Mouse (Mus musculus) cerebellum, adult 11 months (tissue): Measurements from ENCODE around the gene Anxa3.

Experiments used
- DNase-seq: peaks from one replicate; pipeline ENCODE4 v3.0.0; 2022

The Anxa3 gene

DNA sequence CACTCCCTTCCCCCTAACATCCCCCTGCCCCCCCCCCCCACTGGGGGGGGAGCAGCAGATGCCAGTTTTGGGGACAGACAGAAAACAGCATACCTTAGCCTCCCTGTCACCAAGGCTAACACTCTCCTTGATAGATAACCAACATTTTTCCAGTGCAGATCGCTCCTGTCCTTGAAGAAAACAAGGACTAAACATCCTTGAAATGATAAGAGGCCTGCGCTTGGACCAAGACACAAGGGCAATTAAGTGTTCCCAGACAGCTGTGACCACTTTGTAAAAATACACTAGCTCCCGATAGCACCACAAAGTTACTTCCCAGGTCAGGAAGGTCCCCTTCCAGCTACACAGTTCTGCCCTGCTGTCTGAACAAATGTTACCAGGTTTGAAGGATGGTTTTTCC, 55.2 kb downstream of the Anxa3 start:
- no peak for DNase-seq

DNA sequence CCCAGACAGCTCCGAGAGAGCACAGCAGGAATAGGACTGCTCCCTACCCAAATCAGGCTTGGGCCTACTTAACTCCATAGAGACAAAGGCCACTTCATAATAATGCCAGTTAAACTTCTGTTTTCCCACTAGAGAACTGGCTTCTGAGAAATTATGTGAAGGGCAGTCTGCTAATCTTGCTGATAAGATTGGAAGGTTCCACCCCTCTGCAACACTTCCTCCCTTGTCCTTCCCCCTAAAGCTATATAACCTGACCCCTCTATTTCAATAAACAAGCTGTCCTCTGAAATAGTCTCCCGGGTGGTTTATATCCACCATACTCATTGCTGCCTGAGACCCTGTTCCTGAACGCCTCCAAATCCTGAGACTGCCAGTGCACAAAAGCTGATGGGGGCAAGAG, 56.1 kb downstream of the Anxa3 start:
- DNase-seq: no peak

DNA sequence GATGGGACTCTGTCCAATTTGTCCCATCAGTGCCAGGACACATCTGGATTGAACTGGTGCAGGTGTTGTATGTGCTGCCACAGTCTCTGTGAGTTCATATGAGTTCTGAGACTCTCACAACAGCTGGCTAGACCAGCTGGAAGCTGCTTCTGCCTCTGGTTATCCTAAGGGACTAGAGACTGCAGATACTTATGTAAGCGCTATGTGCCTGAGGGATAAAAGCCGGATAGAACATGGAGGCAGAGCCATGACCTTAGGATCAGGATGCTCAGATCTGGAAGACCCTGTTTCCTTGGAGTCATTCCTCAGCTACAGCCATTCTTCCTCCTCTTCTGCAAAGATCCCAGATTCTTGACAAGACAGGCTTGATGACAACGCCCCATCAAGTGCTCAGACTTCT, 60.3 kb downstream of the Anxa3 start:
- no peak for DNase-seq

DNA sequence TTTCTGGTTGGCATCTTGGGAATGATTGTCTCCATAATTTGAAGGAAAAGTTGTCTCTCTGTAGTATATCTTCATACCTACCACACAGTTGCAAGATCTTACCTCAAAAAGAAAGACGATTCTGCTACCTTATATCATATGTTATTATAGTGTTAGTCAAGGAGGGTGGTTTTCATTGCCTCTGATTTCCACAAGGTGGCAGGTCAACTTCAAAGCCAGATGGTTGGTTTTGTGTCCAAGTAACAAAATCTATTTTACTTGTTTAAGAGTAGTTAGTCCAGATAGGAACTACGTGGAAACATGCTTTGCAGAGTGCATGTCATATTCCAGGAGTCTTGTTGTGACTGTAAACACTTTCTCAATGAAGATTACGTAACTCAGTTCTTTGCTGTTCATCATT, 61.2 kb downstream of the Anxa3 start:
- no peak for DNase-seq

DNA sequence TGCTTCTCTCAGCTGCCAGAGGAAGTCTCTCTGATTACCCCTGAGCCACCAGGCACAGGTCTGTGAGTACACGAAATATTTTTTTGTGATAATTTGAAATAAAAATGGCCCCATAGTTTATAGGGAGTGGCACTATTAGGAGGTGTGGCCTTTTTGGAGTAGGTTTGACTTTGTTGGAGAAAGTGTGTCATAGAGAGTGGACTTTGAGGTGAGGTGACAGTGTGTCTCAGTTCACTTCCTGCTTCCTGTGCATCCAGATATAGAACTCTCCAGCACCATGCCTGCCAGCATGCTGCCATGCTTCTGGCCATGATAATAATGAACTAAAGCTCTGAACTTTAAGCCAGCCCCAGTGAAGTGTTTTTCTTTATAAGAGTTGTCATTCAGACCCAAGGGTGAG, 66.8 kb downstream of the Anxa3 start:
- no peak for DNase-seq

DNA sequence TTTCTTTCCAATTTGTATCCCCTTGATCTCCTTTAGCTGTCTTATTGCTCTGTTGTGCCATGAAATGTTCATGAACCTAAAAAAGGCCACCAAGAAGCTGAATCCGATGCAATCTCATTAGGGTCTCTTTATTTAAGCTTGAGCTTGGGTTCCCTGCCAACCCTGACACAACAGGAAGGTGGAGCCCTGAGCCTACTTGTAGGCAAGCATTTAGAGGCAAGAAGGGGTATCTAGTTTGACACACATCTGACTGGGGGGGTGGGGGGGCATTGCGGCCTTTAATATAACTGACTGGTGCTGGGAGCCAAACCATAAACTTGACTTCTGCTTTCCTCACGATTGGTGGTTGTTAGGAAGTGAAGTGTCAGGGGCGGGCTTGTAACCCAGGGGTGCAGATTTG, 74.0 kb downstream of the Anxa3 start:
- no peak for DNase-seq

DNA sequence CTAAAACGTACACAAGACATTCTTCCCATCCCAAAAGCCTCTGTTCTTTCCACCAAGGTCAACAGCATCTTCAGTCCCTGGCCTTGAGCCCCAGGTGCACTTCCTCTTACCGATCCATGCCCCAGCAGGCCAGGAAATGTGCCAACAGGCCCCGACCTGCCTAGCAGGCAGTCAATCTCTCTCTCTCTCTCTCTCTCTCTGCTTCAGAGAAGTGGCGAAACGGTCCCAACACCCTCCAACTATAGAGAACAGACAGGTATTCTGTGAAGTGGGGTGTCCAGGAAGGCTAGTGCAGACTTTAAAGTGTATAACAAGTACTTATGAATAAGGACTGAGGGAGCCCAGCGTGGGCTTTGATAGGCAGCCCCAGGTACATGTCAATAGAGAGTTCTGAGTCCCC, 75.8 kb downstream of the Anxa3 start:
- no peak for DNase-seq

DNA sequence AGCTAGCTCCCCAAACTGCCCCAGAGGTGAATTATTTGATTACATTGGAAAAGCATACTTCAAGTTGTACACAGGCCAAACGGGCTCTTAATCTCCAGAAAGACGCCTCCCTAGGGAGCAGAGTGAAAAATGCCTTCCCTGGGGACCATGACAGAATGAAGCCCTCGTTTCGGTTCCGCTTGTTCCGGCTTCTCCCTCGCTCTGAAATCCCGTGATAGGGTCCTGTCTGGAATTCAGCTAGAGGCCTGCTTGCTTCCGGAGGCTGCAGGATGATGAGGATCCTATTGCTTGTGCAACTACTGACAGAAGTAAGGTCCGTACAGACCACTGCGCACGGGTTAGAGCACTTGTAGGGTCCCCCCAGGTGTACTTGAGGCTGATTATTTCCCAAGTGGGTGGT, 77.9 kb downstream of the Anxa3 start:
- no peak for DNase-seq

DNA sequence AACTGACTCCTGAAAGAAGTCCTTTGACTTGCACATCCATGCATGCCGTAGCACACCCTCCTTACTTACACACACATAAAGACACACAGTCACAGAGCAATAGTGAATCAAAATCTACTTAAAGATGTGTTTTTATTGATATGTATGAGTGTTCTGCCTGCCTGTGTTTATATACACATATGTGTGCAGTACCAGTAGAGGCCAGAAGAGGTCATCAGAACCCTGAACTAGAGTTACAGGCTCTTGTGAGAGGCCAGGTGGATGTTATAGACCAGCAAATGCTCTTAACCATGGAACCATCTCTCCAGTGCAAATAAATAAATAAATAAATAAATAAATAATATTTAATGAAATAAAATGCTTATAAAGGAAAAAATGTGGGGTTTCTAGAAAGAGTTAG, 85.0 kb downstream of the Anxa3 start:
- no peak for DNase-seq

DNA sequence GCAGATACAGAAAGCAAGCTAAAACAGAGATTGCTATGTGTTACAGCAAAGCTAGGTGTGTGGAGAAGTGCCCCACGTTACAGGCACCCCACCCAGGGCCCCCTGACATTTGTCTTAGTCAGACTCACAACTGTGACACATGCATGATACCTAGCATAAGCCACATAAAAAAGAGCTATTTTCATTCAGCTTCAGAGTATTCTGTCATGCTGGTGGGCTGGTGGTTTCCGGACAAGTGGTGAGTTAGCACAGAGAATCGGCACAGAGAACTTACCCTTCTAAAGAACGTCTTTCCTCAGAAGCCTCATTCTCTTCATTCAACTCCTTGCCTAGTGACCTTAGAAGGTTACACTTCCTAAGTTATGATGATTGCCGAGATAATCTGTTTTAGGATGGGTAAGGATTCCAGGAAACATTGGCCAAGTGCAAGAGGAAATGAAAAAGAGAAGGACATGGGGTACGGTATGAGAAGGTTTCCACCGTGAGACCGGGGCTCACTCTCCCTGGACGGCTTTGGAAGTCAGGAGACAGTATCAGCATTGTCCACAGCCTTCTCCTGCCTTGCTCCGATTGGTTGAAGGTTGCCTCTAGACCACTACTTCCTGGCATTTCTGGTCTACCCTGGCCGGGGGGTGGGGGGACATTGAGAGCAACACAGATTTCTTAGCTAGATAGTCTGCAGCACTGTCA, 85.9 kb downstream of the Anxa3 start:
- DNase-seq: no peak

DNA sequence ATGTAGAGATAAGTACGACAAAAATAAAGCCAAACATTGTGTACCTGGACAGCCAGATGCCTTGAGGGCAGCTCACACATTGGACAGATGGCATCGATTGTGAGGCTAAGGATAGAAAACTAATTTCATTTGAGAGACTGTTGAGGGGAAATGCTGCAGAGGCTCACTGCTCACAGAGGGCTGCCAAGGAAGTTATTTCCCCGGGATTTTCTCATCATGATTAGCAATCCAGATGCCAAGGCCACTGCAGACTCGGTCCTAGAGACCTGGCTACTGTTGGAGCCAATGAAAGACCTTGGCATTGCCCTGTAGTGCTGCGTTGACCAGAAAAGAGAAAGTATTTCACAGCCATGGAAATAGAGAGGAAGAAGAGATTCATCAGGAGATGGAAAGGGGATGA, 87.1 kb downstream of the Anxa3 start:
- DNase-seq: no peak

DNA sequence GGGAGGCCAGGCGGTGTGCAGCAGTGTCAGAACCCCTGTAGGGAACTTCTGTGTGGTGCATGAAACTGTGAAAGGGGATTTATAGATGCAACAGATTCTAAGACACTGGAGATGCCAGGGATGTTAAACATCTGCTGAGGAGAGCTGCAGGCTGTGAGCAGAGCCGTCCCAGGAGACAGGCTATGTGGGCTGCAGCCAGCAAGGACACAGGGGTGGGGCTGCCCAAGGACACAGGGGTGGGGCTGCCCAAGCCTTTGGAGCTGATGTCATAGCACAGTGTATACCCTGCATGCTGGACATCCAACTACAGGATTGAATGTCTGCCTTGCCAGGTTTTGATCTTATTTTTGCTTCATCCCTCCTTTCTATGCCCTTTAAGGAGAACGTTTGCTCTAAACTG, 88.0 kb downstream of the Anxa3 start:
- no peak for DNase-seq

DNA sequence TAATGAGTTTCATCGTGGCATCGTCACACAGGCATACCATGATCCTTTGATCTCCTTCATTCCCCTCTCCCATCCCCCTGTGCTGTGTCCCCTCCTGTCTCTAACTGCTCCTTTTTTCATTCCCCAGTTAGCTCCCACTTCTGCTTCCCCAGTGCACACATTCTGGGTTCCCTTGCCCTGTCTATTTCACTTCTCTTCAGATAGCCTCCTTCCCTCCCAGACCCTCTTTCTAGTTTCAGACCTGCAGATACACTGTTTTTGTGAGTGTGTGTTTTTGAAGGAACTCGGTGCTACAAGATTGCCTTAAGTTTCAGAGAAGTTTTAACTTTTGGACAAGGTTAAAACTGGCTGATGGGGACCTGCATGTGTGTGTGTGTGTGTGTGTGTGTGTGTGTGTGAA, 88.5 kb downstream of the Anxa3 start:
- DNase-seq: no peak

DNA sequence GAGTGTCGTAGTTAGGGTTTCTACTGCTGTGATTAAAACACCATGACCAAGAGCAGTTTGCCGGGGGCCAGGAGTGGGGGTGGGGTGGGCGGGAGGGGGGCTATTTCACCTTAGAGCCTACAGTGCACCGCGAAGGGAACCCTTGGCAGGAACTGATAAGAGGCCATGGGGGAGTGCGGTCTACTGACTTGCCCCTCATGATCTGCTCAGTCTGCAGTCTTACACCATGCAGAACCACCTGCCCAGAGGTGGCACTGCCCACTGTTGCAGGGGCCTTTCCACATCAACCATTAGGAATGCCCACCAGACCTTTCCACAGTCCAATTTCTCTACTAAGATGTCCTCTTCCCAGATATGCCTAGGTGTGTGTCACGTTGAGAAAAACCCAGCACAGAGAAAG, 92.1 kb downstream of the Anxa3 start:
- no peak for DNase-seq

DNA sequence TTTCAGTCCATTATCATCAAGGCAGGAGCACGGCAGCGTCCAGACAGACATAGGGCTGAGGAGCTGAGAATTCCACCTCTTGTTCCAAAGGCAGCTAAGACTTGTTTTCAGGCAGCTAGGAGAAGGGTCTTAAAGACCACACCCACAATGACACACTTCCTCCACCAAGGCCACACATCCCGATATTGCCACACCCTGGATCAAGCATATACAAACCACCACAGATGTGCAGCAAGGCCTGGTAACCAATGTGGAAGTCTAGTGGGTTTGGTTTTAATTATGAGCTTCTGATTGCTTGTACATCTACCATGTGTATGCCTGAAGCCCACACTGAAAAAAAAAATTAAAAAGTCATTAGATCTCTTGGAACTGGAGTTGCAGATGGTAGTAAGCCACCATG, 95.3 kb downstream of the Anxa3 start:
- no peak for DNase-seq

DNA sequence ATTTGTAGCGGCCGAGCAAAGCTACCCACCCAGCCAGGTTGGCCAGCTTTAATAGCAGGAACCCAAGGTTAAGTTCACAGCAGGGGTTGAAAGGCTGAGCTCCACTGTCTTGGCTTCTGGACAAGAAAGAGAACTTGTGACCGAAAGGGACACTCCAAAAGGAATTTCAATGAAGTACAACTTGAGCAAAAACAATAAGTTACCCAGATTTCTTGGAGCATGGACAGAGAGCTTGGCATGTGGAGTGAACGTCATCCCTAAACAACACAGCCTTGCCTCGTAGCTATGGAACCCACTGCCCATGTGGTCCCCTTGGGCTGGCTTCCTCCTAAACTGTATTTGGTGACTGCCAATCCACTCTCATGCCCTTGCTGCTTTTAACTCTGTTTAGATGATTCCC, 97.2 kb downstream of the Anxa3 start:
- DNase-seq: no peak
